Mouse (Mus musculus) heart, embryonic 13.5 days (tissue): ENCODE data around the gene Mucl3. TPM values are rescaled to one million over a fixed set of nuclear protein-coding genes. Genes with fewer than 3 reads are reported as not detected.

Experiments used
- ATAC-seq: fragments of 200-750 bp; cut with Nextera tagmentation; 2 replicates; pipeline ENCODE4 v1.8.0; 2017; ENCODE audit warnings: moderate TSS enrichment; ENCODE audit not compliant: insufficient number of reproducible peaks, low FRiP score, low TSS enrichment; ENCODE audit errors: extremely low read depth
- H3K27ac ChIP-seq: fragments of 300-500 bp; sonication (generic); replicated peaks from 2 replicates; pipeline ENCODE4 v1.5.1; 2015; ENCODE audit warnings: moderate library complexity, mild to moderate bottlenecking, inconsistent platforms
- H3K27me3 ChIP-seq: fragments of 300-500 bp; sonication (generic); replicated peaks from 2 replicates; pipeline ENCODE4 v1.6.1; 2015; ENCODE audit warnings: mild to moderate bottlenecking, inconsistent platforms
- H3K36me3 ChIP-seq: fragments of 300-500 bp; sonication (generic); 2 replicates; pipeline ENCODE4 v1.6.1; 2015; ENCODE audit warnings: mild to moderate bottlenecking, inconsistent platforms
- H3K4me1 ChIP-seq: fragments of 300-500 bp; sonication (generic); 2 replicates; pipeline ENCODE4 v1.6.1; 2015; ENCODE audit warnings: inconsistent platforms
- H3K4me2 ChIP-seq: fragments of 300-500 bp; sonication (generic); 2 replicates; pipeline ENCODE4 v1.6.1; 2015; ENCODE audit warnings: inconsistent platforms, mild to moderate bottlenecking, moderate library complexity
- H3K4me3 ChIP-seq: fragments of 300-500 bp; sonication (generic); 2 replicates; pipeline ENCODE4 v1.5.1; 2015; ENCODE audit warnings: moderate library complexity, mild to moderate bottlenecking, inconsistent platforms
- H3K9ac ChIP-seq: fragments of 300-500 bp; sonication (generic); 2 replicates; pipeline ENCODE4 v1.6.1; 2015; ENCODE audit warnings: inconsistent platforms, mild to moderate bottlenecking, moderate library complexity
- H3K9me3 ChIP-seq: fragments of 300-500 bp; sonication (generic); 2 replicates; pipeline ENCODE4 v1.6.1; 2016; ENCODE audit warnings: inconsistent platforms
- WGBS: fragments of 180-500 bp; shearing (Covaris S2); methylation state at CpG from one replicate; pipeline ENCODE4 v1.1.7; 2015; ENCODE audit warnings: mixed read lengths; 5-methylcytosine and 5-hydroxymethylcytosine counted together
- polyA plus RNA-seq: library from polyadenylated mRNA; unstranded; fragments of >200 nt; fragmentation: Nextera tagmentation; extraction: Ambion mirVana; gene quantifications from 2 replicates; pipeline ENCODE4 v1.2.1, GENCODE M21; 2015

The Mucl3 gene
- polyA plus RNA-seq, 1 experiment from 2014 or later: 0.39 TPM

GRCm38 (mm10) chr17:35590410-35591218 lies 52.9 kb downstream of the Mucl3 start:
- Histone ChIP-seq H3K27ac (no peak overlapping the region), H3K27me3 (peaks cover 4% of the 10 kb centered on the region), H3K4me1 (no peaks in the 10 kb centered on the region), H3K9me3 (no peaks in the 10 kb centered on the region), H3K4me3 (no peak overlapping the region), H3K36me3 (no peaks in the 10 kb centered on the region), H3K9ac (no peak overlapping the region), H3K4me2 (peak overlapping the region; percentile 8; the same call in 1 of the 2 replicates)
- no peak for ATAC-seq
- 44% methylated on average over 21 of the region's 21 CpGs for WGBS

GRCm38 (mm10) chr17:35588387-35588786 lies 55.1 kb downstream of the Mucl3 start:
- 31% methylated on average over 4 of the region's 4 CpGs for WGBS
- no peaks in the 10 kb centered on the region for H3K36me3 ChIP-seq

GRCm38 (mm10) chr17:35587291-35587690 lies 56.2 kb downstream of the Mucl3 start:
- H3K4me2 ChIP-seq: no peak overlapping the region
- no peak overlapping the region for H3K27ac ChIP-seq
- H3K27me3 ChIP-seq: peaks cover 9% of the 10 kb centered on the region
- no peak overlapping the region for H3K4me3 ChIP-seq
- no peaks in the 10 kb centered on the region for H3K36me3 ChIP-seq
- ATAC-seq: no peak
- peaks cover 3% of the 10 kb centered on the region; the same call in 1 of the 2 replicates for H3K4me1 ChIP-seq
- H3K9ac ChIP-seq: no peak overlapping the region
- H3K9me3 ChIP-seq: no peaks in the 10 kb centered on the region
- WGBS: 76% methylated on average over 1 of the region's 1 CpGs

More at GRCm38 (mm10) chr17:35588387-35588786, 55.1 kb downstream of the Mucl3 start:
- no peak for ATAC-seq
- peaks cover 9% of the 10 kb centered on the region for H3K27me3 ChIP-seq
- peaks cover 3% of the 10 kb centered on the region; the same call in 1 of the 2 replicates for H3K4me1 ChIP-seq
- no peak overlapping the region for H3K4me2 ChIP-seq
- H3K4me3 ChIP-seq: no peak overlapping the region
- H3K9me3 ChIP-seq: no peaks in the 10 kb centered on the region
- no peak overlapping the region for H3K27ac ChIP-seq
- no peak overlapping the region for H3K9ac ChIP-seq

Other genes with a start within 250 kb of the Mucl3 start
- 0.23 and 0.61 TPM in 2 replicates for gene H2-Q6, start 218.8 kb downstream of the Mucl3 start, polyA plus RNA-seq
- 1.2 and 2.1 TPM in 2 replicates for gene H2-Q7, start 204.5 kb downstream of the Mucl3 start, polyA plus RNA-seq
- gene H2-Q10, start 173.6 kb downstream of the Mucl3 start, polyA plus RNA-seq: 1.4 and 5.2 TPM in 2 replicates
- gene Pou5f1, start 137.7 kb downstream of the Mucl3 start, polyA plus RNA-seq: not detected in 2 replicates
- 48.8 and 53.2 TPM in 2 replicates for gene Tcf19, start 126.9 kb downstream of the Mucl3 start, polyA plus RNA-seq
- 12.3 and 14.6 TPM in 2 replicates for gene Cchcr1, start 126.6 kb downstream of the Mucl3 start, polyA plus RNA-seq
- gene Psors1c2, start 110.5 kb downstream of the Mucl3 start, polyA plus RNA-seq: 0.90 and 1.5 TPM in 2 replicates
- 0.39 and 0.42 TPM in 2 replicates for gene Cdsn, start 91.6 kb downstream of the Mucl3 start, polyA plus RNA-seq
- not detected in 2 replicates for gene 2300002M23Rik, start 76.2 kb downstream of the Mucl3 start, polyA plus RNA-seq
- 1.5 and 1.8 TPM in 2 replicates for gene Sfta2, start 42.1 kb downstream of the Mucl3 start, polyA plus RNA-seq
- gene Gm9573, start 17.1 kb downstream of the Mucl3 start, polyA plus RNA-seq: not detected in 2 replicates
- gene Vars2, start 23.9 kb upstream of the Mucl3 start, polyA plus RNA-seq: 12.2 and 13.5 TPM in 2 replicates
- 25.7 and 27.7 TPM in 2 replicates for gene Gtf2h4, start 30.0 kb upstream of the Mucl3 start, polyA plus RNA-seq
- 122 and 130 TPM in 2 replicates for gene Ddr1, start 60.9 kb upstream of the Mucl3 start, polyA plus RNA-seq
- 41.7 and 49.9 TPM in 2 replicates for gene Ier3, start 178.0 kb upstream of the Mucl3 start, polyA plus RNA-seq
- gene Flot1, start 179.5 kb upstream of the Mucl3 start, polyA plus RNA-seq: 81.1 and 99.0 TPM in 2 replicates
- gene Tubb5, start 194.6 kb upstream of the Mucl3 start, polyA plus RNA-seq: 741 and 743 TPM in 2 replicates
- 17.7 and 18.4 TPM in 2 replicates for gene Mdc1, start 197.8 kb upstream of the Mucl3 start, polyA plus RNA-seq
- gene Nrm, start 217.6 kb upstream of the Mucl3 start, polyA plus RNA-seq: 43.5 and 50.5 TPM in 2 replicates
- gene Ppp1r18, start 221.9 kb upstream of the Mucl3 start, polyA plus RNA-seq: 19.8 and 21.0 TPM in 2 replicates
- gene Dhx16, start 236.1 kb upstream of the Mucl3 start, polyA plus RNA-seq: 22.8 and 27.7 TPM in 2 replicates